Mouse (Mus musculus) inflammation-experienced regulatory T-cells, adult 6 months (primary cell): ENCODE results near the gene Bud23. TPM values are rescaled to one million over a fixed set of nuclear protein-coding genes. Genes with fewer than 3 reads are reported as not detected.
"Not testable (repeated sequence)": the region's sequence is repeated elsewhere in the genome, so short reads cannot be mapped to it uniquely, and the experiment has no call there.

Experiments used
- ATAC-seq: one replicate; pipeline ENCODE4 v1.8.0; 2017
- polyA plus RNA-seq, 3 experiments: library from polyadenylated mRNA; unstranded; fragments of 100-300 nt; shearing (Covaris generic); gene quantifications; one replicate each; pipeline ENCODE4 v1.2.1; 2017

The Bud23 gene
- 10 to 100 TPM; 63.3 to 71.1 (median 67.0) TPM for polyA plus RNA-seq

- not testable (repeated sequence) for ATAC-seq
Measured at GRCm38 (mm10) chr5:135064909-135065446, at the start of gene Bud23. Gene Bud23 (minus strand): TSS chr5:135064959.

- no peak for ATAC-seq
Measured at GRCm38 (mm10) chr5:135113782-135114181, 49.0 kb upstream of the Bud23 start.

- ATAC-seq = no peak
Measured at GRCm38 (mm10) chr5:135109976-135110375, 45.2 kb upstream of the Bud23 start.

GRCm38 (mm10) chr5:135109426-135109825 is 44.7 kb upstream of the Bud23 start:
- no peak for ATAC-seq

GRCm38 (mm10) chr5:135109017-135109416 is 44.3 kb upstream of the Bud23 start:
- ATAC-seq = no peak

GRCm38 (mm10) chr5:135107521-135108501 is 43.1 kb upstream of the Bud23 start:
- peak; percentile 61 for ATAC-seq

GRCm38 (mm10) chr5:135106758-135107256 is 42.0 kb upstream of the Bud23 start:
- peak; percentile 86 for ATAC-seq

- no peak for ATAC-seq
Measured at GRCm38 (mm10) chr5:135103999-135104660, 39.4 kb upstream of the Bud23 start.

- ATAC-seq = no peak
Measured at GRCm38 (mm10) chr5:135100981-135101380, 36.2 kb upstream of the Bud23 start.

GRCm38 (mm10) chr5:135089653-135090052 is 24.9 kb upstream of the Bud23 start, which contains the start of gene Mlxipl:
Gene Mlxipl (plus strand): TSS chr5:135089890.
- no peak for ATAC-seq

- no peak for ATAC-seq
Measured at GRCm38 (mm10) chr5:135086871-135087270, 22.1 kb upstream of the Bud23 start.

GRCm38 (mm10) chr5:135080539-135080938 is 15.8 kb upstream of the Bud23 start:
- ATAC-seq = no peak

- no peak for ATAC-seq
Measured at GRCm38 (mm10) chr5:135079578-135079977, 14.8 kb upstream of the Bud23 start.

GRCm38 (mm10) chr5:135078482-135078810 is 13.7 kb upstream of the Bud23 start:
- peak; percentile 25 for ATAC-seq

GRCm38 (mm10) chr5:135077564-135078481 is 13.1 kb upstream of the Bud23 start, which contains the start of gene Vps37d:
Gene Vps37d (minus strand): TSS chr5:135078266.
- ATAC-seq = peak; percentile 71

GRCm38 (mm10) chr5:135076931-135077505 is 12.3 kb upstream of the Bud23 start:
- no peak for ATAC-seq

GRCm38 (mm10) chr5:135076368-135076767 is 11.6 kb upstream of the Bud23 start:
- no peak for ATAC-seq

- ATAC-seq = no peak
Measured at GRCm38 (mm10) chr5:135075655-135076054, 10.9 kb upstream of the Bud23 start.

- ATAC-seq = no peak
Measured at GRCm38 (mm10) chr5:135073349-135074150, 8.8 kb upstream of the Bud23 start.

- ATAC-seq = no peak
Measured at GRCm38 (mm10) chr5:135072720-135073119, 8.0 kb upstream of the Bud23 start.

GRCm38 (mm10) chr5:135072061-135072460 is 7.3 kb upstream of the Bud23 start:
- ATAC-seq = no peak
